Mouse (Mus musculus) cerebellum, adult 9-11 months (tissue): ENCODE measurements at regions not wholly inside any gene's neighbourhood (a gene's known extent, or its start where the extent isn't known, plus 50 kb on each side); places are given as distances from the start of the nearest gene placed in this dataset.
"Not testable (repeated sequence)": the region's sequence is repeated elsewhere in the genome, so short reads cannot be mapped to it uniquely, and the experiment has no call there.

Experiments
- DNase-seq: peaks from one replicate; pipeline ENCODE4 v3.0.0; 2022

DNA sequence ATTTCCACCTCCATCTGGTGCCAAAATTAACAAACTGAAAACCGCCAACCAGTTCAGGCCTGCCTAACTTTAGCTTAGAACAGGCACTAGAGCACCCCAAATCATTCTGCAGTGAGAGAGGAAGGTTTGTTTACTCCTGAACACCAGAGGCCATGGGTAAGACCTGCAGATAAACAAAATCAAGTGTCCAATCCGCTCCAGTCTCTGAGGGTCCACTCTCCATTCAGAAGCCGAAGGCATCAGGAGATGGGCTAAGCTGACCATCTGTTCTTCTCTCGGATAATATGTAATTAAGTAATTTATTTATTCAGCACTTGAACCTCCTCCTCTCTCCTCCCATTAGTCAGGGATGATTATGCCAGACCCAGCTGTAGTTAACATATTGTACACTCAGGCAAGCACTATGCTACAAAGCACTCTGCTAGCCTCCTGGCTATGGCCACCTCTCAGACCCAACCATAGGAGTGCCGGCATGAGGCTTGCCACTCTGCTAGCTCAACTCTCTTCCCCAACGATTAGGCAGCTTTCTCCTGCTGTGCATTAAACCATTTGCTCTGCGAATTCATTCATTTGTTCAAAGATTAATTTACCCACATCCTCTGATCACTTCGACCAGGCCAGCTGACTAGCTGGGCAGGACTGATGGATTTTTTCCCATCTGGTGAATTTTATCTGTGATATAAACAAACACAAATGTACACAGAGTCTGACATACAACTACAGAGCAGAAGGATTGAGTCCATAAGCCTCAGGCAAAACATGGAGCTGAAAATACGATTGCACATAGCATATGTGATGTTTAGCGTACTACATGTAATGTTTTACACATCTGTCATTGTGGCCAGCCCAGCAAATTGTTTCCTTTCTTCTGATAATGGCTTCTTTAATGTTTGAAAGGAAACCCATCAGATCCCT lies 184.4 kb downstream of the Mat2b start:
- DNase-seq = no peak

DNA sequence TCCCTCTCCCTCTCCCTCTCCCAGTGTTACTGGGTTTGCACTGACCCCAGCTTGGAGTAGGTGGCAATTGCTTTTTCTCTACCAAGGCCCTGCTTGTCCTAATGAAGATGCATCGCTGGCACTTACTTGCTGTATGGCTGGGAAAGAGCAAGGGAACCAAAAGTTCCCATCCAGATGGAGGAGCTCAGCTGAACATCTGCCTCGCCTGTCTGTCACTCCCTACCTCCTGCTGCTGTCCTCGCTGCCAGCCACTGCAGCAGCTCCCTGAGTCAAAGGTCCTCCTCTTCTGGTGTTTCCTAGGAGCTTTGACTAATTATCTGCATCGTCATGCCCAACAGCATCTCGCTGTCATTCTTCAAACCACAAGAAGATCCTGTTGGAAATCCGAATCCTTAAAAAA lies 203.4 kb downstream of the Mat2b start:
- DNase-seq = no peak

DNA sequence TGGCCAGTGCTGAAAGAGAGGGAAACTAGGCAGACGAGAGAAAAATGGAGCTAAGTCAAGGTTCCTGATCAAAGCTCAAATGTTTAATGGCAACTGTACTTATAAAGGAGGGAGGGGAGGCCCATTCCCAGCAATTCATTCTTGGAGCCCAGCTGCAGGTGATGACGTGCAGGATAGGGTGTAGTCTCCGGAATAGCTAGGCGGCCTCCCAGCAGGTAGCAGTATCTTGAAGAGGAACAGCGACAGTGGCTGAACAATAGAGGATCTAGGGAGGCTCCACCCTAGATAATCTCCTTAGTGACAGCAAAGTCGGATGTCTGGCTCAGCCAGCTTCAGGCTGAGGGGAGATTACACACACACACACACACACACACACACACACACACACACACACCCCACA lies 216.8 kb downstream of the Mat2b start:
- not testable (repeated sequence) for DNase-seq

GRCm38 (mm10) chr11:40477294-40477693 lies 217.7 kb downstream of the Mat2b start:
- no peak for DNase-seq

DNA sequence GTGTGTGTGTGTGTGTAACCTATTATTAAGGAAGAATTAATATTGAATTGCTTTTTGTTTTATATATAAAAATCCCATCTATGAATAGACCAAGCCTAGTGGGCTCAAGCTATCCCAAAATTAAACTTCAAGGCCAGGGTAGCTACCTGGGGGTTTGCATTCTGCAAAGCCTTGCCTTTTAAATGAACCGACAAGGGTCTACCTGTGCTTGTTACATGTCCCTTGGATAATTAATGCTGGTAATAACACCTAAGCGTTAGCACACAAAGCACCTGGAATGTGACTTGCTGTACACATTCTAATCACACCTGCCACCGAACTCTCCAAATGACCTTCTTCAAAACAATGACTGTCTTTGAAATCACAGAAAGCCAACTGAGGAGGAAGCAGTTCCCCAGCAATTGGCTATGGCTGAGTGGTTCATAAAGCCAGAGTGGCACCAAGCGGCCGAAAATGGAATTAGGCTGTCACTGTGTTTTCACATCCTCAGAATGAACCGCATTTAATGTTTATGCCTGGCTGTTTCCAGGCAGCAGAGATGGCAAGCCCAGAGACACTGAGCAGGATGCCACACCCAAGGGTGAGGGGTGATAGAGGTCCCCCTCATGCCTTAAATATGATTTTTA lies 225.8 kb downstream of the Mat2b start:
- no peak for DNase-seq

GRCm38 (mm10) chr11:40456571-40456970 lies 238.4 kb downstream of the Mat2b start:
- DNase-seq = no peak

- DNase-seq = not testable (repeated sequence)
Observed at GRCm38 (mm10) chr11:40454994-40455393, 240.0 kb downstream of the Mat2b start.

- DNase-seq = no peak
Observed at GRCm38 (mm10) chr11:40446846-40447245, 248.2 kb downstream of the Mat2b start.

- DNase-seq = no peak
Observed at GRCm38 (mm10) chr11:40434002-40434401, 261.0 kb downstream of the Mat2b start.

DNA sequence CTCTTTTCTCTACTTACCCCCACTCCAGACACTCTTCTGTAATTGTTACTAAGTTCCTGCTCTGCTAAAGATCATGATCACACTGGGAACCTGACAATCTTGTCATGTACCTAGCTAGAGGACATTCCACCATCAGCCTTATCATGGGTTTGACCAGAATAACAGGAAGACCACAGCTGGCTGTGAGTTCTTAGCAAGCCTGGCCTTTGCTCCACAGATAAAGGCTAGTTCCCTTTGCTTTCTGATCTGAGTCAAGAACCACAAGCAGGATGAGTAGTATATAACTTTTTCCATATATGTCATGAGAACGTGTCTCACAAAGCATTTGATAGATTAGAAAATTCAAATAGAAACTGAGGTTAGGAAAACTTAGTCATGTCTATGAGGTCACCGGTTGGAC lies 266.1 kb downstream of the Mat2b start:
- no peak for DNase-seq

GRCm38 (mm10) chr11:40424316-40424715 lies 270.7 kb downstream of the Mat2b start:
- DNase-seq = no peak

DNA sequence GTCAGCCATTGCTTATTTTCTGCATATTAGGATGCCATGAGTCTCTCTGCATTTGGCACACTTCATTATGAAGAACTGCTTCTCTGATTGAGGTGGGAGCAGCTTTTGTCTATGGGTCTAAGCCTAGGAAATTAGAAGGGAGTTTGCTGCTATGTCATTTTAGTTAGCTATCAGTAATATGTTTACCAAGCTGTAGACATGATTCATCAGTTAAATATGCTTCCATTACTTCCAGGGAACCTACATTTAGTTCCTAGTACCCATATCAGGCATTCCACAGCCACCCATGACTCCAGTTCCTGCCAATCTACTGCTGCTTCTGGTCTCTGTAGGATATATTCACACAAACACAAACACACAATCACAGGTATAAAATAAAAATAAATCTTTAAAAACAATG lies 287.4 kb downstream of the Mat2b start:
- DNase-seq = no peak

- no peak for DNase-seq
Observed at GRCm38 (mm10) chr11:40402249-40402648, 292.8 kb downstream of the Mat2b start.

GRCm38 (mm10) chr11:40397453-40398104 lies 297.4 kb downstream of the Mat2b start:
- DNase-seq = no peak

- no peak for DNase-seq
Observed at GRCm38 (mm10) chr11:40395331-40395730, 299.7 kb downstream of the Mat2b start.

GRCm38 (mm10) chr11:40394864-40395266 lies 300.1 kb downstream of the Mat2b start:
- DNase-seq = no peak

GRCm38 (mm10) chr11:40394283-40394758 lies 300.7 kb downstream of the Mat2b start:
- DNase-seq = no peak

GRCm38 (mm10) chr11:40380696-40381095 lies 314.3 kb downstream of the Mat2b start:
- no peak for DNase-seq

DNA sequence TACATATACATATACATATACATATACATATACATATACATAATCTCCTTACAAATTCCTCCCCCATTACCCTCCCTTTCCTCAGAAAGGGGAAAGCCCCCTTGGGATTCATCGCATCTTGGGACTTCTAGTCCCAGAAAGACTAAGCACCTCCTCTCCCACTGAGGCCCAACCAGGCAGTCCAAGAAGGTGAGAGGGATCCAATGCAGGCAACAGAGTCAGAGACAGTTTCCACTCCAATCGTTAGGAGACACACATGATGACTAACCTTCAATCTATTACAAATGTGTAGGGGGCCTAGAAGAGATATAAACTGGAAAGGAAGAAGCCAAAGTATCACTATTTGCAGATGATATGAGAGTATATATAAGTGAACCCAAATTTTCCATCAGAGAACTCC lies 323.3 kb downstream of the Mat2b start:
- DNase-seq = no peak

DNA sequence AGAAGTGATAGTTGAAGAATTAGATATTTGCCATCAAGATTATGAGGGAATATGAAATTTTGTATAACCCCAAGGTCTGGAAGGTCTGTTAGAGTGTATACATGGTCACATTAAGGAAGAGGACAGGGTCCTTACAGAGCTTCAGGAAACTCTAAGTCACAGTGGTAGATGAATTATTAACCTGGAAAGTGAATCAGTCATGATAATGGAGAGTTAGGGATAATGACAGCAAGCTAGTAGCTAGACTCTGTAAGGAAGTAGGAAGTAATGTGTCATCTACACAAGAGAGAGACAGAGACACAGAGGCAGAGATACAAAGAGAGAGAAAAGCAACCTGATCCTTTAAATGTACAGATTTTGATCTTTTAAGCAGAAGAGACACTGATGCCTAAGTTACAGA lies 328.4 kb downstream of the Mat2b start:
- DNase-seq = no peak

DNA sequence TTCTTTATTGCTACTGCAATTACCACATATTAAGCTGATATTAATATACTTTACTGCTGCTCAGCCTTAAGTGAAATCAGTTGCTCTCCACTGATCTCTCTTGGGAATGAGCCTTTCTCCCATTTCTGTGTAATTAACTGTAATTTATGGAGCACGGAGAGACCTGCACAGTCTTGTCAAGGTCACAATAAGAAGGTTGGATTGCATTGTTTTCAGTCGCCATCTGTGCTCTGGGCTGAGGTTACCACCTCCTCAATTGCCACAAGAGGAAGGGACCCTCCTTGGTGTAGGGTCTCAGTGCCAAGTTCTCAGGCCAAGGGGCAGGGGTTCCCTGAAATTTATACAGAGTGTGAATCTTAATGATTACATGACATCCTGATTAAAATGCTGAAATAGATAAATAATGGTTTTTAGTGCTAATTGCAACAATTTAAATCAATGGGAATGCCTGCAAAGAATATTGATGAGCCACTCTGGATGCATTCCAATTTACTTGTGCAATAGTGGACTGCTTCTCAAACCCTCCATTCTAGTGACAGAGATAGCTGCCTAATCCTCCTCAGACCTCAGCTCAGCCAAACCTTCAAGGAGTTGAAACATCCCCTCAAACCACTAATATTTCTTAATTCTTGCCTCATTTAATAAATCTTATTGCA lies 332.3 kb downstream of the Mat2b start:
- DNase-seq = no peak
